Mouse (Mus musculus): Measurements from ENCODE around the gene Hoxb5. TPM values are rescaled to one million over a fixed set of nuclear protein-coding genes. Genes with fewer than 3 reads are reported as not detected.

Gene Hoxb5
- polyA plus RNA-seq, 1 experiment, result not detected

DNA sequence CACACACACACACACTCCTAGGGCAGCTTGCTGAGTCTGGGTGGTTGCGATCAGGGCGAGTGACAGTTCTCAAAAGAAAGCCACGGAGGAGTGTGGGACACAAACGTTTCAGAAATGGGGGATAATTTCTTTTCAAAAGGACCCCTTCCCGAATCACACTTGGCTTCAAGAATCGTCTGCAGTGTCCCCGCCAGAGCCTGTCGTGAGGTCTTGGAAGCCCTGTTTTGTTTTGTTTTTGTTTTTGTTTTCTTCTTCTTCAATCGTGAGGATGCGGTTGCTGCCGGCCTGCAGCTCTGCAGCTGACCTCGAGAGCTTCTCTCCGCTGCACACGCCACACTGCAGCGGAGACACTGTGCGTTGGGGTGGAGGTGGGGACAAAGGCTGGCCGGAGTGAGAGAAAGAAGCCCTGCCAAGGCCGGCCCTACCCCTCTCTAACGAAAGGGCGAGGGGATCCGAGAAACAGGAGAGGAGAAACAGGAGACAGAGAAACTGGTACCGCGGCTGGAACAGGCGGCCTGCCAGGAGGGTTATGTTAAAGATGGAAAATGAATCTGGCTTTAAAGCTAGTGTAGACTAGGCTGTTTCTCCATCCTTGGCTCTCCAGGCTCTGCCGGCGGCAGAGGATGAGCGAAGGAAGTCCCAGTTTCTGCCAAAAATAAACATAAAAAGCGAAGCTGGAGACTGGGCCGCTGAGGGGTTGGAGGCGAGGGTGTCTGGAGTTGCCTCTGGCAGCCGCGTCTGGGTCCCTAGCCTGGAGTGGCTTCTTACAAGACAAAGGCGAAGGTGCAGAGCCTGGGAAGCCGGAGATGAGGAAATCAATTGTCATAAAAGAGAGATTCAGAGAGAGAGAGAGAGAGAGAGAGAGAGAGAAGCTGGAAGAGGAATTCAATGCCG is 25.7 kb upstream of the Hoxb5 start:
- no peaks in the 10 kb centered on the region for H3K4me1 ChIP-seq (ENCODE audit: control insufficient read depth, insufficient read depth, low read length)
- H3K9me3 ChIP-seq (replicated peaks; ENCODE audit: control insufficient read depth, insufficient read depth, low read length, poor library complexity, severe bottlenecking), result no peaks in the 10 kb centered on the region
- peaks cover 51% of the 10 kb centered on the region for H3K27me3 ChIP-seq (ENCODE audit: control insufficient read depth, insufficient read depth, low read length, poor library complexity, severe bottlenecking)
- TF ChIP-seq POLR2A (IDR thresholded peaks at IDR 0.05; ENCODE audit: insufficient read depth, low read length) (no peak), EP300 (IDR thresholded peaks at IDR 0.05; ENCODE audit: insufficient read depth, low read depth, low read length) (no peak), CTCF (IDR thresholded peaks at IDR 0.05; ENCODE audit: low read depth, low read length) (no peak)
- H3K9ac ChIP-seq (ENCODE audit: low read depth, poor library complexity, severe bottlenecking), result no peak overlapping the region
- no peak overlapping the region for H3K27ac ChIP-seq (ENCODE audit: insufficient read depth, low read length)
- no peak overlapping the region for H3K4me3 ChIP-seq (ENCODE audit: low read depth, low read length)
- H3K36me3 ChIP-seq (ENCODE audit: control insufficient read depth, insufficient read depth, low read length, poor library complexity, severe bottlenecking), result no peaks in the 10 kb centered on the region

DNA sequence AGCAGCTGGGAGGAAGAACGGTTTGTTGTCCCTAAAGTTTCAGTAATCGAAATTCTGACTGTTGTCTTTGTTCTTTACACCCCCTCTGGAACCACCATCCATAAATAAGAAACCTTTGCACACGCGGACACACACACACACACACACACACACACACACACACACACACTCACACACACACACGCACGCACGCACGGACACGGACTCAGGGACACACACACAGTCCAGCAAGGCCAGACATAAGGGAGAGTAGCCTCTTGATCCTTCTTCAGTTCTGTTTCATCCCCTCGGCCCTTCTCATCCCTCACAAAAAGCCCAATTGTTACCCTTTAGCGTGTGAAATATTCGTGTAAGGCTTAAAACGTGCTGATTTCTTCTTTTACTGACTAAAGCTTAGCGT is 24.8 kb upstream of the Hoxb5 start:
- Histone ChIP-seq H3K4me3 (ENCODE audit: low read depth, low read length) (no peak overlapping the region), H3K9me3 (replicated peaks; ENCODE audit: control insufficient read depth, insufficient read depth, low read length, poor library complexity, severe bottlenecking) (no peaks in the 10 kb centered on the region), H3K36me3 (ENCODE audit: control insufficient read depth, insufficient read depth, low read length, poor library complexity, severe bottlenecking) (no peaks in the 10 kb centered on the region), H3K4me1 (ENCODE audit: control insufficient read depth, insufficient read depth, low read length) (no peaks in the 10 kb centered on the region), H3K9ac (ENCODE audit: low read depth, poor library complexity, severe bottlenecking) (no peak overlapping the region), H3K27ac (ENCODE audit: insufficient read depth, low read length) (no peak overlapping the region), H3K27me3 (ENCODE audit: control insufficient read depth, insufficient read depth, low read length, poor library complexity, severe bottlenecking) (peaks cover 52% of the 10 kb centered on the region)
- TF ChIP-seq EP300 (IDR thresholded peaks at IDR 0.05; ENCODE audit: insufficient read depth, low read depth, low read length) (no peak), CTCF (IDR thresholded peaks at IDR 0.05; ENCODE audit: low read depth, low read length) (no peak), POLR2A (IDR thresholded peaks at IDR 0.05; ENCODE audit: insufficient read depth, low read length) (no peak)

DNA sequence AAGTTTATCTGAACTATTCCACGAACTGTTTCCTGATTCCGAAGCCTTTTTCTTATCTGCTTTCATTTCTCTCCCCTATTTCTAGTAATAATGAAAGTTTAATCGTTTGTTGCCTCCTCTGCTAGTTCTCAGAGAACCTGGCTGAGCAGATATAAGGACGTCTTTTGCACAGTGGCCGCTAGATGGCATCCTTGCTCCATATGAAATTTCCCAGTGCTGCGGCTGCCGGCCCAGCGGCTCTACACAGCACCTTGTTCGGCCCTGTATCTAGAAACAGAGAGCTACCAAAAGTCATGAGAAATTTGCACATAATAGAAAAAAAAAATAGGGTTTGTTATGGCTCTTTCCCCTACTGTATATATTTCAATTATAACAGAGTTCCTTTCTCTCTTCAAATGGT is 24.4 kb upstream of the Hoxb5 start:
- no peak overlapping the region for H3K9ac ChIP-seq (ENCODE audit: low read depth, poor library complexity, severe bottlenecking)
- no peaks in the 10 kb centered on the region for H3K9me3 ChIP-seq (replicated peaks; ENCODE audit: control insufficient read depth, insufficient read depth, low read length, poor library complexity, severe bottlenecking)
- H3K4me3 ChIP-seq (ENCODE audit: low read depth, low read length), result no peak overlapping the region
- no peaks in the 10 kb centered on the region for H3K4me1 ChIP-seq (ENCODE audit: control insufficient read depth, insufficient read depth, low read length)
- TF ChIP-seq EP300 (IDR thresholded peaks at IDR 0.05; ENCODE audit: insufficient read depth, low read depth, low read length) (no peak), CTCF (IDR thresholded peaks at IDR 0.05; ENCODE audit: low read depth, low read length) (peak; percentile 70)
- H3K27me3 ChIP-seq (ENCODE audit: control insufficient read depth, insufficient read depth, low read length, poor library complexity, severe bottlenecking), result peaks cover 52% of the 10 kb centered on the region
- no peaks in the 10 kb centered on the region for H3K36me3 ChIP-seq (ENCODE audit: control insufficient read depth, insufficient read depth, low read length, poor library complexity, severe bottlenecking)
- H3K27ac ChIP-seq (ENCODE audit: insufficient read depth, low read length), result no peak overlapping the region

DNA sequence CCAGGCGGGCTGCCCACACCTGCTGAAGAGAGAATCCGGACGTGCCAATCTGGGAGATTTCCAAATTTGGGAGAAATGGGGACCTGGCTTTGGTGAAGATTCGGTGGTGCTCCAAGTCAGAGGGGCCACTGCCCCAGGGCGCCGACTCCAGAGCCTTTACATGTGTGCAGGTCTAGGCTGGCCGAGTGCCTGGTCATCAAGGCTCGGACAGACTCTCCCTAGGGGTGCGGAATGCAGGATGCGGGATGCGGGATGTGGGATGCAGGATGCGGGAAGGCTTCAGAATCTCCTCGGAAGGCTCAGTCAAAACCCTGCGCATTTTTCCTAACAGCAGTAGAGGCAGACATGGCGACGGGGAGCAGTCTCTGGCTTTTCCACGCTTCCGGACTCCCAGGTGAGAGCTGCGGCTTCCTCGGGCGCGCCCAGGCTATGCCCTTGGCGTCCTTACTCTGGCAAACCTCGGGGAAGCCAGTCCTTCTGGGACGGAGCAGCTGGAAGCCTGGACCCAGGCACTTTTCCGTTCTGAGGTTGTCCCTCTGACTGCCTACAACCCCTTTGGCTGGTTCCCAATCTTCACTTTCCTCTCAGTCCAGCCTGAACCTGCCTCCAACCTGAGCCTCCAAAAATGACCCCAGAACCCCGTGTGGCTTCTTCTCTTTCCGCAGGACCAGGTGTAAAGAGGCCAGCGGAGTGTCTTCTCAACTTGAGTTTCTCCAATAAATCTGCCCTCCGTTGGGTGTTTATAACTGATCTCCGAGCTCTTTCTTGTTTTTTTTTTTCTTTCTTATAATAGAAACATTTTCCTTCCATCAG is 23.5 kb upstream of the Hoxb5 start:
- TF ChIP-seq EP300 (IDR thresholded peaks at IDR 0.05; ENCODE audit: insufficient read depth, low read depth, low read length) (no peak), POLR2A (IDR thresholded peaks at IDR 0.05; ENCODE audit: insufficient read depth, low read length) (no peak), CTCF (IDR thresholded peaks at IDR 0.05; ENCODE audit: low read depth, low read length) (no peak)
- Histone ChIP-seq H3K9me3 (replicated peaks; ENCODE audit: control insufficient read depth, insufficient read depth, low read length, poor library complexity, severe bottlenecking) (no peaks in the 10 kb centered on the region), H3K36me3 (ENCODE audit: control insufficient read depth, insufficient read depth, low read length, poor library complexity, severe bottlenecking) (no peaks in the 10 kb centered on the region), H3K27ac (ENCODE audit: insufficient read depth, low read length) (no peak overlapping the region), H3K4me1 (ENCODE audit: control insufficient read depth, insufficient read depth, low read length) (no peaks in the 10 kb centered on the region), H3K9ac (ENCODE audit: low read depth, poor library complexity, severe bottlenecking) (no peak overlapping the region), H3K4me3 (ENCODE audit: low read depth, low read length) (0 out of 2 replicates have a peak overlapping the region, but pooled peaks have one; percentile 2), H3K27me3 (ENCODE audit: control insufficient read depth, insufficient read depth, low read length, poor library complexity, severe bottlenecking) (peaks cover 53% of the 10 kb centered on the region)

DNA sequence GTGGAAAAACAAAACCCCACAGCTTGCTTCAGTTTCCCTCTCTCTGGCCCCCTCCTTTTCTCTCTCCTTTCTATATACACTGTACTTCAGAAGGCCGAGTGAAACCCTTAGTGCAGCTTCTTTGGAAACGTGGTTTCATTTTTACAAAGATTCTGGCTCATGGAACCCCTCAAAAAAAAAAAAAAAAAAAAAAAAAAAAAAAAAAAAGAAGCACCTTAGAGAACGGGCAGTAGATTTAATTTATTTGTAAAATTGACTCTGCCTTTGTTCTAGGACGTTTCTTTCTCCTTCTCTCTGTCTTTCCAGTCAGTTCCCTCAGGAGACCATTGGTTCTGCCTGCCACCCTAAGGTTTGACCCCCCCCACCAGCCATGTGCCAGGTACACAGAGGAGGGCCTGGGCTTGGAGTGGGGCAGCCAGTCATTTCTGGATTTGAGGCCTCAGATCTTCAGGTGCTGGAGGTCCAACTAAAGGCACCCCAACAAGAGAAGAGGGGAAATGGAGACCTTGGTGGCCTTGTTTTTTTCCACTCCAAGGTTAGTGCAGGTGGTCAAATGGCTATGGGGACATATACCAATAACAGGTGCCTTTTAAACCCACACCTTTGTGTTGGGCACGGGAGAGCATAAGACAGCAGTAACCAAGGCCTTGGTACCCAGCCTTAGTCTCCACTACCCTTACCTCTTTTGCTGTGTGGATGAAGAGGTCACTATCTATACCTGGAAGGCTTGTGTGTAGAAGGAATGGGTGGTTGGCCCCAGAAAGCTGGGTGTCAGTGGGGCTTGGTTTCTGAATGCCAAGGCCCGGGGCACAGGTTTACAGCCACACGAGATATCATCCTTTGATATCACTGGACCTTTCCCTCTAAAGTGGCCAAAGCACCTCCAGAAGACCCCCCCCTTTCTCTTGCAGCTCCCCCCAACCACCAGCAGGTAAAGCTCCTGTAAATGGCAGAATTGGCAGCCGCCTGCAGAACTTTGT is 22.4 kb upstream of the Hoxb5 start:
- no peak overlapping the region for H3K9ac ChIP-seq (ENCODE audit: low read depth, poor library complexity, severe bottlenecking)
- TF ChIP-seq POLR2A (IDR thresholded peaks at IDR 0.05; ENCODE audit: insufficient read depth, low read length) (no peak), EP300 (IDR thresholded peaks at IDR 0.05; ENCODE audit: insufficient read depth, low read depth, low read length) (no peak), CTCF (IDR thresholded peaks at IDR 0.05; ENCODE audit: low read depth, low read length) (no peak)
- H3K27me3 ChIP-seq (ENCODE audit: control insufficient read depth, insufficient read depth, low read length, poor library complexity, severe bottlenecking), result peaks cover 51% of the 10 kb centered on the region

More for the DNA sequence above, 22.4 kb upstream of the Hoxb5 start:
- H3K9me3 ChIP-seq (replicated peaks; ENCODE audit: control insufficient read depth, insufficient read depth, low read length, poor library complexity, severe bottlenecking), result no peaks in the 10 kb centered on the region
- H3K36me3 ChIP-seq (ENCODE audit: control insufficient read depth, insufficient read depth, low read length, poor library complexity, severe bottlenecking), result no peaks in the 10 kb centered on the region
- no peak overlapping the region for H3K4me3 ChIP-seq (ENCODE audit: low read depth, low read length)
- H3K27ac ChIP-seq (ENCODE audit: insufficient read depth, low read length), result no peak overlapping the region
- no peaks in the 10 kb centered on the region for H3K4me1 ChIP-seq (ENCODE audit: control insufficient read depth, insufficient read depth, low read length)
